Mouse (Mus musculus) brain, adult 2 months (tissue): ENCODE results near the gene Samd8.

Experiments
- DNase-seq: peaks from one replicate; pipeline ENCODE4 v3.0.0; 2011; ENCODE audit warnings: low read depth, low spot score

The Samd8 gene

GRCm38 (mm10) chr14:21745149-21745548 is 5.2 kb upstream of the Samd8 start:
- DNase-seq, result no peak

- no peak for DNase-seq
Observed at GRCm38 (mm10) chr14:21746251-21746650, 4.1 kb upstream of the Samd8 start.

- no peak for DNase-seq
Observed at GRCm38 (mm10) chr14:21746846-21747245, 3.5 kb upstream of the Samd8 start.

GRCm38 (mm10) chr14:21747436-21748141 is 2.7 kb upstream of the Samd8 start:
- no peak for DNase-seq

GRCm38 (mm10) chr14:21748142-21748870 is 2.0 kb upstream of the Samd8 start:
- DNase-seq, result peak; percentile 56

- DNase-seq, result peak; percentile 90
Observed at GRCm38 (mm10) chr14:21750881-21751542, 681 bp downstream of the Samd8 start, which contains the start of gene Dusp13. Dusp13 (minus strand) TSS chr14:21751181.

- no peak for DNase-seq
Observed at GRCm38 (mm10) chr14:21752411-21752810, 2.1 kb downstream of the Samd8 start.

- DNase-seq, result no peak
Observed at GRCm38 (mm10) chr14:21753367-21753766, 3.0 kb downstream of the Samd8 start.

- no peak for DNase-seq
Observed at GRCm38 (mm10) chr14:21761560-21761959, 11.2 kb downstream of the Samd8 start.

GRCm38 (mm10) chr14:21763736-21764135 is 13.4 kb downstream of the Samd8 start:
- DNase-seq, result no peak

- DNase-seq, result peak; percentile 65
Observed at GRCm38 (mm10) chr14:21764646-21765045, 14.3 kb downstream of the Samd8 start.

- no peak for DNase-seq
Observed at GRCm38 (mm10) chr14:21765754-21766397, 15.5 kb downstream of the Samd8 start.

GRCm38 (mm10) chr14:21766398-21766958 is 16.1 kb downstream of the Samd8 start:
- no peak for DNase-seq

GRCm38 (mm10) chr14:21772506-21773281 is 22.4 kb downstream of the Samd8 start:
- DNase-seq, result peak; percentile 33

GRCm38 (mm10) chr14:21773946-21774345 is 23.6 kb downstream of the Samd8 start:
- no peak for DNase-seq

- no peak for DNase-seq
Observed at GRCm38 (mm10) chr14:21776201-21776600, 25.9 kb downstream of the Samd8 start.

GRCm38 (mm10) chr14:21786500-21786899 is 36.2 kb downstream of the Samd8 start:
- no peak for DNase-seq

- no peak for DNase-seq
Observed at GRCm38 (mm10) chr14:21787374-21787773, 37.0 kb downstream of the Samd8 start.

- DNase-seq, result peak; percentile 65
Observed at GRCm38 (mm10) chr14:21788121-21788520, 37.8 kb downstream of the Samd8 start.

- DNase-seq, result no peak
Observed at GRCm38 (mm10) chr14:21790585-21791251, 40.4 kb downstream of the Samd8 start.
